Mouse (Mus musculus): ENCODE data around the gene Angptl2.

Gene Angptl2

GRCm38 (mm10) chr2:33215700-33216509 lies at the start of gene Angptl2:
Angptl2 (plus strand) TSS chr2:33216069.
- DNase-seq (ENCODE audit: low read depth), result peak; percentile 88

GRCm38 (mm10) chr2:33167060-33167459 lies 48.8 kb upstream of the Angptl2 start:
- DNase-seq (ENCODE audit: low read depth), result no peak

GRCm38 (mm10) chr2:33169445-33169844 lies 46.4 kb upstream of the Angptl2 start:
- DNase-seq (ENCODE audit: low read depth), result no peak

- DNase-seq (ENCODE audit: low read depth), result no peak
Measured at GRCm38 (mm10) chr2:33170777-33171565, 44.9 kb upstream of the Angptl2 start.

- DNase-seq (ENCODE audit: low read depth), result no peak
Measured at GRCm38 (mm10) chr2:33173126-33173525, 42.7 kb upstream of the Angptl2 start.

- no peak for DNase-seq (ENCODE audit: low read depth)
Measured at GRCm38 (mm10) chr2:33173686-33174085, 42.2 kb upstream of the Angptl2 start.

- no peak for DNase-seq (ENCODE audit: low read depth)
Measured at GRCm38 (mm10) chr2:33176516-33176915, 39.4 kb upstream of the Angptl2 start.

GRCm38 (mm10) chr2:33176921-33177320 lies 38.9 kb upstream of the Angptl2 start:
- DNase-seq (ENCODE audit: low read depth), result no peak

GRCm38 (mm10) chr2:33177443-33178242 lies 38.2 kb upstream of the Angptl2 start:
- DNase-seq (ENCODE audit: low read depth), result no peak

GRCm38 (mm10) chr2:33178243-33178932 lies 37.5 kb upstream of the Angptl2 start:
- DNase-seq (ENCODE audit: low read depth), result no peak

GRCm38 (mm10) chr2:33179171-33179929 lies 36.5 kb upstream of the Angptl2 start:
- DNase-seq (ENCODE audit: low read depth), result no peak

GRCm38 (mm10) chr2:33179930-33180630 lies 35.8 kb upstream of the Angptl2 start:
- no peak for DNase-seq (ENCODE audit: low read depth)

- no peak for DNase-seq (ENCODE audit: low read depth)
Measured at GRCm38 (mm10) chr2:33183321-33183720, 32.5 kb upstream of the Angptl2 start.

GRCm38 (mm10) chr2:33184641-33185040 lies 31.2 kb upstream of the Angptl2 start:
- DNase-seq (ENCODE audit: low read depth), result peak; percentile 91

- DNase-seq (ENCODE audit: low read depth), result no peak
Measured at GRCm38 (mm10) chr2:33185258-33185657, 30.6 kb upstream of the Angptl2 start.

GRCm38 (mm10) chr2:33186505-33186904 lies 29.4 kb upstream of the Angptl2 start:
- no peak for DNase-seq (ENCODE audit: low read depth)

- no peak for DNase-seq (ENCODE audit: low read depth)
Measured at GRCm38 (mm10) chr2:33187874-33188273, 28.0 kb upstream of the Angptl2 start.

- DNase-seq (ENCODE audit: low read depth), result no peak
Measured at GRCm38 (mm10) chr2:33188925-33189670, 26.8 kb upstream of the Angptl2 start.

GRCm38 (mm10) chr2:33189976-33190375 lies 25.9 kb upstream of the Angptl2 start:
- DNase-seq (ENCODE audit: low read depth), result no peak
